Mouse (Mus musculus): ENCODE data around the gene Itpr3.
A peak's percentile ranks its signal among the peaks of the same experiment; 100 is the strongest.

Itpr3 gene

GRCm38 (mm10) chr17:27139304-27139703 is 82.2 kb downstream of the Itpr3 start:
- DNase-seq (ENCODE audit: low read depth, low spot score): peak; percentile 66

GRCm38 (mm10) chr17:27140262-27140661 is 83.2 kb downstream of the Itpr3 start:
- peak; percentile 48 for DNase-seq (ENCODE audit: low read depth, low spot score)

GRCm38 (mm10) chr17:27141971-27142450 is 84.9 kb downstream of the Itpr3 start:
- DNase-seq (ENCODE audit: low read depth, low spot score): peak; percentile 89

- DNase-seq (ENCODE audit: low read depth, low spot score): no peak
Measured at GRCm38 (mm10) chr17:27144152-27144551, 87.0 kb downstream of the Itpr3 start.

- no peak for DNase-seq (ENCODE audit: low read depth, low spot score)
Measured at GRCm38 (mm10) chr17:27146323-27146923, 89.3 kb downstream of the Itpr3 start.

GRCm38 (mm10) chr17:27150871-27151270 is 93.8 kb downstream of the Itpr3 start:
- DNase-seq (ENCODE audit: low read depth, low spot score): no peak

- no peak for DNase-seq (ENCODE audit: low read depth, low spot score)
Measured at GRCm38 (mm10) chr17:27151411-27151810, 94.3 kb downstream of the Itpr3 start.

- peak; percentile 83 for DNase-seq (ENCODE audit: low read depth, low spot score)
Measured at GRCm38 (mm10) chr17:27152976-27153723, 96.0 kb downstream of the Itpr3 start.

GRCm38 (mm10) chr17:27153773-27154193 is 96.7 kb downstream of the Itpr3 start:
- peak; percentile 95 for DNase-seq (ENCODE audit: low read depth, low spot score)

GRCm38 (mm10) chr17:27154256-27154655 is 97.2 kb downstream of the Itpr3 start:
- DNase-seq (ENCODE audit: low read depth, low spot score): peak; percentile 94

GRCm38 (mm10) chr17:27154881-27155280 is 97.8 kb downstream of the Itpr3 start:
- no peak for DNase-seq (ENCODE audit: low read depth, low spot score)

- no peak for DNase-seq (ENCODE audit: low read depth, low spot score)
Measured at GRCm38 (mm10) chr17:27155752-27156151, 98.6 kb downstream of the Itpr3 start.

GRCm38 (mm10) chr17:27158439-27158838 is 101.3 kb downstream of the Itpr3 start:
- peak; percentile 77 for DNase-seq (ENCODE audit: low read depth, low spot score)

- DNase-seq (ENCODE audit: low read depth, low spot score): peak; percentile 93
Measured at GRCm38 (mm10) chr17:27159169-27159568, 102.1 kb downstream of the Itpr3 start.

GRCm38 (mm10) chr17:27160905-27161304 is 103.8 kb downstream of the Itpr3 start:
- peak; percentile 92 for DNase-seq (ENCODE audit: low read depth, low spot score)

- peak; percentile 58 for DNase-seq (ENCODE audit: low read depth, low spot score)
Measured at GRCm38 (mm10) chr17:27165054-27165773, 108.1 kb downstream of the Itpr3 start.

GRCm38 (mm10) chr17:27166901-27167300 is 109.8 kb downstream of the Itpr3 start:
- DNase-seq (ENCODE audit: low read depth, low spot score): peak; percentile 89

GRCm38 (mm10) chr17:27167545-27167944 is 110.4 kb downstream of the Itpr3 start, which contains the start of gene Ip6k3:
Ip6k3 (minus strand) TSS chr17:27167795.
- peak; percentile 90 for DNase-seq (ENCODE audit: low read depth, low spot score)

- no peak for DNase-seq (ENCODE audit: low read depth, low spot score)
Measured at GRCm38 (mm10) chr17:27168569-27168968, 111.5 kb downstream of the Itpr3 start.

- peak; percentile 79 for DNase-seq (ENCODE audit: low read depth, low spot score)
Measured at GRCm38 (mm10) chr17:27169952-27170695, 113.0 kb downstream of the Itpr3 start.

GRCm38 (mm10) chr17:27171121-27171520 is 114.0 kb downstream of the Itpr3 start:
- DNase-seq (ENCODE audit: low read depth, low spot score): no peak

All from skeletal muscle tissue, adult 2 months (tissue).